Mouse (Mus musculus) right cerebral cortex, adult 18-20 months (tissue): Measurements from ENCODE around the gene Olfr1341.

Experiments used
- DNase-seq: peaks from one replicate; pipeline ENCODE4 v3.0.0; 2022; ENCODE audit warnings: mixed read lengths

The Olfr1341 gene

DNA sequence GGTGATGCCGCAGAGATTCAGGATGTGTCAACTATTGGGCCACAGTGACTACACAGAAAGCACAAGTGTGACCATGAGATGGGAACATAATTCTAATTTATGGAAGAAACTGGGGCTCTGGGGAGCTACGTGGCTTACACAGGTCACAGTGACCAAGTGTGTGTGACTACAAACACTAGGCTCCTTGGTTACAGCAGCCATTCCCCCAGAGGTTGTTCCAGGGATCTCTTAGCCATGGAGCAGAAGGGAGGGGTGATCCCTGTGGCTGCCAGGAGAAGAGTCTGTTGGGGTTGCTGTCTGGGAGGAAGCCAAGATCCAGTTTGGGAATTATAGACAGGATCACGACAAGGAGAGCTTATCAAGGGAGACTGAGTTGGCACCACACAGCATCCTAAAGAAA is at the start of gene Olfr1341:
TSS of gene Olfr1341 (plus strand) at position 301 of the 400 bp plus-strand sequence.
- DNase-seq: no peak

DNA sequence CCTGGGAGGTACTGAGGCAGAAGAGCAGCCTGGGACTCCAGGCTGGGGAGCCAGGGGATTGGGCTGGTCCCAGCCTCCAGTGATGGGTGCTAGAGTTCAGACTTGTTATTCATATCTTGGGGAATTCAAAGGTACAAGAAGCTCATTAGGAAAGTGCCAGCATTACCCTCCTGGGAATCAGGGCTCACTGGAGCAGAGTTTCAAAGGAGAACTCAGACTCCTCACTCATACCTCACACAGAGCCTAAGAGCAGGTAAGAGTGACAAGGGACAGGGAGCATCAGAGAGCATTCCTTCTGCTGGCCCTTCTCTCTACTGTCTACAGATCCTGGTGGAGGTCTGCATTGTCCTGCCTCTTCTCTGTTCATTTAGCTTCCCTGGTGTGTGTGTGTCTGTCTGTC is 44.7 kb upstream of the Olfr1341 start, which contains the start of gene Olfr62:
TSS of gene Olfr62 (plus strand) at position 301 of the 400 bp plus-strand sequence.
- DNase-seq: no peak

DNA sequence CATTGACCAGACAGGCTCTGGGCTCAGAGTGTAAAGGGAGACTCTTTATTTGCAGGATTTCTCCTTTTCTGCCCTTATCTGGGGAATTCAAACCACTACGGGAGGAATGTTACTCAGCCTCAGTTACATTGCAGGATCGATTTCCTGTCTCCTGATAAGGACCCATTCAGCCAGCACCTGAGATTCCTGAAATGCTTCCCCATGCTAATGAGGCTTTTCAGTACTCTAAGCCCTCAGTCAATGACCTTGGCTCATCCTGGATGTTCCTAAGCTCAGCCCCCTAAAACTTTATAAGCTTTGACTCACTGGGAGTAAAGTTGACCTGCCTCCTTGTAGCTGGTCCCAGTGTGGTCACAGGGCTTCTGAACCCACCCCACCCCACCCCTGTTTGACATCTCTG is 16.2 kb upstream of the Olfr1341 start:
- no peak for DNase-seq

DNA sequence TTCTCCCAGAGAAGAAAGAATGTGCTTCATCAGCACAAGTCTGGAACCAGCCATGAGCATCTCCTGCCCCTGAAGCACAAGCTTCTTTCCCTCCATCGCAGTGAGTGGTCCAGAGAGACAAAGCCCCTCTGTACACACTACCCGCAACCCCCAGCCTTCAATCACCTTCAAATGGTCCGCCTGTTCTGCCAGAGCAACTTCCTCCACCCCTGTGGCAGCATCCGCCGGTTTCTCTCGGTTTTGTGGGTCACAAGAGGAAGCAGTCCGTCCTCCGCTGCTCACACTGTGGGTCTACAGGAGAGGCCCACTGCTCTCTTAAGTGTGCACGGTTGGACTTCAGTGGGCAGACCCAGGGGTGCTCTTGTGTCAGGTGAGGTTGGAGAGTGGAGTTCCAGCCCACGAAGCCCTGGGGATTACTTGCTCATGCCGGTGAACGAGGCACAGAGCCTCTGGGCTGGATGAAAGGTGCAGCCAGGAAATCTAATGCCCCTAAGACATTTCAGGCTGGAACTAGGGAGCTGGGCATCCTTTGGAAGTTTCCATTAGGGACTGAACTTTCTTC is 10.8 kb upstream of the Olfr1341 start, which contains the start of gene Olfr1342:
TSS of gene Olfr1342 (minus strand) at position 345 of the 562 bp plus-strand sequence.
- no peak for DNase-seq

DNA sequence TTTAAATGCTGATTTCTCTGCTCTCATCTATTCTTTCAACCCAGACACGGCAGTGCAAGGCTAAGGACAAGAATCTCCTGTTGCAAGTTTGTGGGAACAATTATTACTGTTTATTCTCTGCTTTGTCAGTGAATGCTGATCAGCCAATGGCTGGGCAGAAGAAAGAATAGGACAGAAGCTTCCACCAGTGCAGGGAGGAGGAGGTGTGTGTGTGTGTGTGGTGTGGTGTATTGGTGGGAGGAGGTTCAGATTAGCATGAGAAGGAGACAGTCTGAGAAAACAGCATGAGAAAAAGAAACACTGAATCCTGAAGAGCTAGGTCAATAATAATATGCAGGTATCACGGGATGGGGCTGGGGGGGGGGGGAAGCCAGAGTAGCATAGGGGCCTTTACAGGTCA is 9.5 kb upstream of the Olfr1341 start:
- DNase-seq: no peak

DNA sequence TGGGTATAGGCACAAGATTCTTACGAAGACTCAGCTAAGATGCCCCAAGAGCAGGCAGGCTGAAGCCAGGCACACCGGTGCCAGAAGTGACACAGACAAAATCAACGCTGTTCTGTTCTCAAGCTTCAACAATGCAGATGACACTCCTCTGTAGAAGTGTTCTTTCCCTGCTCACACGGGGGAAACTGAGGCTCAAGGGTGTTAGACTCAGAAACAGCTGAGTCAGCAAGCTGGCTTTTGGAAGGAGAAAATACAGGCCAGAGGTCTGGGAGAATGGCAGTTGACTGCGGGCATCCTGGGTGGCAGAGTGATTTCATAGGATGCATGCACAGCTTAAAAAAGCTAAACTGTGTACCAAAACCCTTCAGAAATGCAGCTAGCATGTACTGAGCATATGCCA is 4.8 kb downstream of the Olfr1341 start:
- DNase-seq: no peak

DNA sequence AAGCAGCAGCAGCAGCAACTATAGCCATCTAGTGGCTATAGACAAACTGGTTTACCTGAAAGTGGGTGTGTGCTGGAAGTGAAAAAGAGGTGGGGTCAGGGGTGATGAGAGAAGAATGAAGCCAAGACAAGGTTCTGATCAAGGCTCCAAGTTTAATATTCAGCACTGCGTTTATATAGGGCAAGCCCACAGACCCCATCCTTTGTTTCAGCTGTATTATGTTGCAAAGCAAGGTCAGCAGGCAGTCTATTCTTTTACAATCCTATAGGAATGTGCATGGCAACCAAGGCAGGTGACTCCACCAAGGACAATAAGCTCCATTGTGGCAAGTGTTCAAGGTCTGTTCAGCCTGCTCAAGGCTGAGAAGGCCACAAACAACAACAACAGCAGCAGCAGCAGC is 8.3 kb downstream of the Olfr1341 start:
- no peak for DNase-seq

DNA sequence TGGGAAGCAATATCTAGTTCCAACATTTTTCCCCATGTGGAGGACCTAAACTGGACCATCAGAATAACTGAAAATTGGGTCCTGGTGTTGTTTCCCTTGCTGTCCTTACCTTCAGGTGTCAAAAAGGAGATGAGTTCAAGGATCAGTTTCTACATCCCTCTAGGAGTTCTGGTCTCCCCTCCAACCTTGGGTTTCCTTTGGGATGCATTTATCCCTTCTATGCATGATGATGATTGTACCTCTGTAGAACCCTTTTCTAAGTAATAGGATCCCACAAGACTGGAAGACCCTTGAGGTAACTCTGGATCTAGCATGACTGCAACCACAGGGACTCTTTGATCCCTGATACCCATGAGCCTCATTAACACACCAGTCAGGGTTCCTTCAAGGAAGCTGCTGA is 16.5 kb downstream of the Olfr1341 start, which contains the start of gene Olfr1340:
TSS of gene Olfr1340 (plus strand) at position 301 of the 400 bp plus-strand sequence.
- no peak for DNase-seq

DNA sequence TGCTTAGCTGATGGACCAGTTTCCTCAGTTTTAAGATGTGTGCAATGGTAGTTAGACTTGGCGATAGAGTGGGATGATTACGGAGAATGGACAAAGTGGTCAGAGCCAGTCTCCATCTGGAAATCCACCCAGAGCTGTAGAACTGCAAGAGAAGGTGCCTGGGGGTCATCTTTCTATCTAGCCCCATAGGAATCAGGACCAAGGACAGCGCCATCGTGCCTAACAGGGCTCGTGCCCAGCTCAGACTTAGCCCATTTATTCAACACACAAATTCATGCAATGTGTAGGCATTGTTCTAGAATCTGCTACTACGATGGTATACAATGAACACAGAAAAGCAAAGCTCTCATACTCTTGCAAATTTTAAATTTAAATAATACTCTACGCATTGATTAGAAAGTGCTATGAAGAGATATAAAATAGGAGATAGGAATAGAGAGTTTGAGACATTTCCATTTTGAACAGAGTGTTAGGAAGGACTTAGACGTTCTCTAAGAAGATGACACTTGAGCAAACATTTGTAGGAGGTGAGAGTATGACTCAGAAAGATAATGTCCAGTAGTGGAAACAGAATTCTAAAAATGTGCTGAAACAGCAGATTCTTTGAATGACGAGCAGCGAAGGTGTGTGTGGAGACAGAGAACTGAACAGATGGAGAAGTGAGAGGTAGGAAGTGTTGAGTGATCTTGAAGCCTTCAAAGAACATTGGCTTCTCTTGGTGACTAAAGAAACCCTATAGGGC is 18.6 kb downstream of the Olfr1341 start:
- DNase-seq: peak; percentile 5

DNA sequence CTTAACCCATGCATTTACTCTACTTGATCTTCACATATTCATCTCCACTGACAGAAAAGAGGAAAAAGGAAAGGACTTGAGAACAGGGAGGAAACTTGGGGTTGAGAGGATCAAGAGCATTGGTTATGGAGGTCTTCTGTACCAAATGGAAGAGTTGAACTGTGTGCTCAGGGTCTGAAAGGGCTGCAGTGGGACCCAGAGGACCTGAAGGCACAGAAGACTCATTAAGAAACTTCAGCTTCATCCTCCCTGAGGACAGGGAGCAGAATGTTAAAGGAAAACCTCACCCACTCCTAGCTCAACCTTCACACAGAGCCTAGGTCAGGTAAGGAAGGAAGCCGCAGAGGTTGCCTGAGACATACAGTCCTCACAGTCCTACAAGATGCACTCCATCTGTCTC is 28.6 kb downstream of the Olfr1341 start, which contains the start of gene Olfr1339:
TSS of gene Olfr1339 (plus strand) at position 301 of the 400 bp plus-strand sequence.
- no peak for DNase-seq

DNA sequence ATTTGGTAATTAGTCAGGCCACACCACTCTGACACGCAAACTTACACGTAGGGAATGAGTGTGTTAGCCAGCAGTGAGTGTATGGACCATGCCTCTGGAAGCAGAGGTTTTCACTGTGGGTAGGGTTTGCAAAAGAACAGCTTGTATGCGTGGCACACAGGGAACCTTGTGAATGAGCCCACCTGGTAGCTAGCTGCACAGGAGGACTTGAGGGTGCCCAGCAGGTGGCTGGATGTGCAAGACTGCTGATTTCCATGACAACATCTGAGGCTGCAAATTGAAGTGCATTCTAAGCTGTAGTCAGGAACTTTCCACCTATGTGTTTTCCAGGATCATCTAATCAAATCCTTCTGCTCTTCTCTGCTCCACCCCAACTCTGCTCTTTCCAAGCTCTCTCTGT is 36.3 kb downstream of the Olfr1341 start:
- DNase-seq: no peak

DNA sequence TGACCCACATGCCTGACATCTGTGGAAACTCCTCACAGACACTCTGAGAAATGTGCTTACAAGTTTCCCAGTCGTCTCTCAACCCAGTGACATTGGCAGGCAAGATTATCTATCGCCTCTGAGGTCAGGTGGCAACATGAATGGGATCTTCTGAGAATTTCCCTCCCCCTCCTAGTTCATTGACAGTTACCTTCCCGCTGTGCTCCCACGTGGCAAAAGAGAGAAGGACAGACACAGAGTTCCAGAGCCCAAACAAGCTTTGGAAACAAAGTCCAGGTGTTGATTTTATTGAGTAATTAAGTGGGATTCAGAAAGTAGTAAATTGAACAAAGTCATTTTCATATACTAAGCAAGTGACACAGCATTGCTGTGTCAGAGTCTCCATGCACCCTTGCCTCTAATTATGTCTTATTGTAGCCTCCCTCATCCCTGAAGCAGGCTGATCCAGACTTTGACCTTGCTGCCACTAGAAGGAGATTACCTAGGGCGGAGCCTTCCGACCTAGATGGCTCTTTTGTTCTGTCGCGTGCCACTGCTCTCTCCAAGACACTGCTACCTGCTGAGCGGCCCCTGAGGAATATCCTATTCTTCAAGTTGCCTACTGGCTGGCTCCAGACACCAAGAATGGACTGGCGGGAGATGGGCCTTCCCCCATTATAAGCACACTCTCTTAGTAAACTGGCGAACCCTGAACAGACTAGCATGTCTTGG is 37.8 kb downstream of the Olfr1341 start:
- DNase-seq: no peak

DNA sequence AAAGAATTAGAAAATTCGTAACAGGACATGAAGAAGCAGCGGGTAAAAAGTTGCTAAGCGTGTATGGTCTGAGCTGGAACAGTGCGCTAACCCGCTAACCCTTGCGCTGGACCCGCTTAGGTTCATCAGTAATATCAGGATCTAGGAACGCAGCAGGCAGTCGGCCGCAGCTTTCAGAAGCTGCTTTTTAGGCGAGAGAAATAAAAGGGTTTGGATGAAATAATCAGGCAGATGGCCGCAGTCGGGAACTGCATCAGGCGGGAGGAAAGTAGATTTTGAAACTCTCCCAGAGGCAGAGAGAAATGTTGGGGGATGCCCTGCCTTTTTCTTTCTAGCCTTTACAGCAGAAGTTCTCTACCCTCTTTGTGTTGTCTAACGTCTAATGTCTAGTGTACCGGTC is 38.6 kb downstream of the Olfr1341 start:
- no peak for DNase-seq

DNA sequence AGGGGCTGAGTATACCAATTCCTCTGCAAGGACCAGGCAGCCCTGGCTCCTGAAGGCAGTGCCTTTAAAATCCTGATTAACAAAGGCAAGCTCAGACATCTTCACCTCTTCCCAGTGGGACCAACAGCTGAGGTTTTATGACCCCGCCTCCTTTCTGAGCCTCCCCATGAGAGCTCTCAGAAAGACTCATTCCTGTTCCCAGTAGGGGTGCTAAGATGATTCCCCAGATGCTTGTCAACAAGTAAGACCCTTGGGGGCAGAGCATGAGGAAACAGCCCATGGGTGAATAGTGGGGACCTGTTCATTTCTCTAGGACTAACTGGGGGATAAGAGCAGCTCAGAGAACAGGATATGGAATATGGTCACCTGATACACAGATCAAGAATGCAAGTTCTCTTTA is 55.3 kb downstream of the Olfr1341 start, which contains the start of gene Olfr1338:
TSS of gene Olfr1338 (minus strand) at position 101 of the 400 bp plus-strand sequence.
- no peak for DNase-seq
